Mouse (Mus musculus) bone marrow, adult 2 months (tissue): Measurements from ENCODE around the gene Bpgm.

Source experiments
- CTCF ChIP-seq: fragments of 200-500 bp; IDR thresholded peaks from 2 replicates; pipeline ENCODE4 v1.5.1; 2011; ENCODE audit warnings: low read length, control low read depth; ENCODE audit not compliant: control insufficient read depth, insufficient read depth
- POLR2A ChIP-seq: fragments of 200-500 bp; IDR thresholded peaks from 2 replicates; pipeline ENCODE4 v1.6.1; 2011; ENCODE audit warnings: low read depth, mild to moderate bottlenecking, control low read depth, low read length, borderline replicate concordance; ENCODE audit not compliant: control insufficient read depth

GRCm38 (mm10) chr6:34473346-34473745 is 2.7 kb upstream of the Bpgm start:
- no peak for TF ChIP-seq CTCF
- TF ChIP-seq POLR2A: no peak
